Comparison of ENCODE assay signal across 10 mouse cellular contexts in the genomic region with DNA sequence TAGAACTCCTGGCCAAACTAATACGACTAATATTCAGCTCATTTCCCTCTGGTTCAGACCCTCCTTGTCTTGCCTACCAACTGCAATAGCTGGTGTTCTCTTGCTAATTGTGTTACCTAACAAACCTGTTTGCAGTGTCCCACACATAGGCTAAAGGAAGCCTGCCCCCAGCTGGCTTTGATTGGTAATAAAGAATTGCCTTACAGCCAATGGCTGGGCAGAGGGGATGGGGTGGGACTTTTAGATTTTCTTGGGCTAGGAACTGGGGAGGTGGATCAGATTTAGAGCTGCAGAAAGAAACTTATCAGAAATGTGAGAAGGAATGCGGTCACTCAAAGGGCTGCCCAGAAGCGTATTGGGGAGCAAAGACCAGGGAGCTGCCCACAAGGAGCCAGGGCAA. TPM values are rescaled to one million over a fixed set of nuclear protein-coding genes. Genes with fewer than 3 reads are reported as not detected.
A peak's percentile ranks its signal among the peaks of the same experiment; 100 is the strongest.
DNase-seq lines count a peak whose midpoint lies in the region; ATAC-seq and TF ChIP-seq lines count a peak whose summit lies in the region.
"Had no signal": no experiment of that assay in that cellular context is flagged by ENCODE, and none has a peak within 500 bp of the region (broad histone marks: within the 10 kb centered on the region; RNA-seq: fewer than 3 reads in every experiment).

No protein-coding gene starts in this region.

- TF ChIP-seq CTCF in heart, postnatal 0 days (IDR thresholded peaks at IDR 0.05; ENCODE audit: low read depth), result peak; percentile 41
- peak; percentile 9 for TF ChIP-seq CTCF in ES-Bruce4 (IDR thresholded peaks at IDR 0.05; ENCODE audit: low read depth, low read length)

- H3K9ac ChIP-seq in heart, postnatal 0 days (replicated peaks; ENCODE audit: low read depth, low read length), result no peak overlapping the region
- no peak overlapping the region for H3K9ac ChIP-seq in ES-Bruce4 (ENCODE audit: low read depth, poor library complexity, severe bottlenecking)
- no peak overlapping the region for H3K9ac ChIP-seq in liver, embryonic 16.5 days (ENCODE audit: low read depth, low read length)

- no peak; the same call in 1 of the 2 replicates for ATAC-seq in heart, postnatal 0 days (ENCODE audit: insufficient read depth, low read depth)
- peak; percentile 56; the same call in 1 of the 2 replicates for ATAC-seq in liver, embryonic 16.5 days (ENCODE audit: low read depth)

- no peaks in the 10 kb centered on the region for H3K9me3 ChIP-seq in heart, postnatal 0 days (replicated peaks; ENCODE audit: control insufficient read depth, low read length)
- no peaks in the 10 kb centered on the region for H3K9me3 ChIP-seq in ES-Bruce4 (replicated peaks; ENCODE audit: control insufficient read depth, insufficient read depth, low read length, poor library complexity, severe bottlenecking)
- no peaks in the 10 kb centered on the region for H3K9me3 ChIP-seq in liver, embryonic 16.5 days (replicated peaks; ENCODE audit: control insufficient read depth, low read length)
- H3K9me3 ChIP-seq: midbrain, embryonic 10.5 days had no signal

- no peak for DNase-seq in heart, postnatal 0 days (ENCODE audit: low spot score)
- DNase-seq in heart, adult 9 months (ENCODE audit: low spot score in 2 of 2), result no peak
- peak; percentile 21 for DNase-seq in embryo, embryonic 10.5 days (ENCODE audit: low spot score)
- DNase-seq in frontal cortex, postnatal 10 days (ENCODE audit: low spot score in 2 of 2), result no peak
- DNase-seq in MN1 (ENCODE audit: low spot score), result no peak
- no peak for DNase-seq in c-Kit-positive CD71-positive TER-119-positive erythroid progenitor cells, embryonic 14.5 days (ENCODE audit: low spot score)

- H3K4me1 ChIP-seq in heart, postnatal 0 days (ENCODE audit: control insufficient read depth, insufficient read depth), result no peaks in the 10 kb centered on the region; the same call in 1 of the 2 replicates
- H3K4me1 ChIP-seq in ES-Bruce4 (ENCODE audit: control insufficient read depth, insufficient read depth, low read length), result no peaks in the 10 kb centered on the region
- H3K4me1 ChIP-seq in liver, embryonic 16.5 days (ENCODE audit: control insufficient read depth, low read depth, low read length), result peaks cover 3% of the 10 kb centered on the region
- H3K4me1 ChIP-seq: midbrain, embryonic 10.5 days had no signal

- 40% methylated on average over 3 of the region's 3 CpGs for WGBS in heart, postnatal 0 days
- WGBS in liver, embryonic 16.5 days (ENCODE audit: insufficient replicate concordance), result 49% methylated on average over 3 of the region's 3 CpGs

- no peaks in the 10 kb centered on the region for H3K27me3 ChIP-seq in heart, postnatal 0 days (ENCODE audit: control insufficient read depth, insufficient read depth, low read length)
- no peaks in the 10 kb centered on the region for H3K27me3 ChIP-seq in ES-Bruce4 (ENCODE audit: control insufficient read depth, insufficient read depth, low read length, poor library complexity, severe bottlenecking)
- H3K27me3 ChIP-seq in liver, embryonic 16.5 days (ENCODE audit: control insufficient read depth, insufficient read depth, low read depth, low read length), result no peaks in the 10 kb centered on the region

- no peak for TF ChIP-seq POLR2A in ES-Bruce4 (IDR thresholded peaks at IDR 0.05; ENCODE audit: insufficient read depth, low read length)

- TF ChIP-seq EP300 in heart, postnatal 0 days (IDR thresholded peaks at IDR 0.05; ENCODE audit: low read depth), result no peak
- TF ChIP-seq EP300 in ES-Bruce4 (IDR thresholded peaks at IDR 0.05; ENCODE audit: insufficient read depth, low read depth, low read length), result no peak

- H3K27ac ChIP-seq in heart, postnatal 0 days (ENCODE audit: low read depth), result no peak overlapping the region
- H3K27ac ChIP-seq in ES-Bruce4 (ENCODE audit: insufficient read depth, low read length), result 0 out of 2 replicates have a peak overlapping the region, but pooled peaks have one; percentile 3
- H3K27ac ChIP-seq in liver, embryonic 16.5 days (ENCODE audit: low read length), result no peak overlapping the region
- H3K27ac ChIP-seq: midbrain, embryonic 10.5 days had no signal

- H3K36me3 ChIP-seq in heart, postnatal 0 days (replicated peaks; ENCODE audit: control insufficient read depth, insufficient read depth, low read length), result peaks cover 64% of the 10 kb centered on the region
- H3K36me3 ChIP-seq in ES-Bruce4 (ENCODE audit: control insufficient read depth, insufficient read depth, low read length, poor library complexity, severe bottlenecking), result peaks cover 27% of the 10 kb centered on the region
- peaks cover 31% of the 10 kb centered on the region for H3K36me3 ChIP-seq in liver, embryonic 16.5 days (ENCODE audit: control insufficient read depth, insufficient read depth)

- no peak overlapping the region for H3K4me2 ChIP-seq in heart, postnatal 0 days (ENCODE audit: low read depth, low read length)
- H3K4me2 ChIP-seq in liver, embryonic 16.5 days (ENCODE audit: low read depth, low read length), result no peak overlapping the region

- no peak overlapping the region for H3K4me3 ChIP-seq in heart, postnatal 0 days (ENCODE audit: low read depth, low read length)
- H3K4me3 ChIP-seq in ES-Bruce4 (ENCODE audit: low read depth, low read length), result no peak overlapping the region
- H3K4me3 ChIP-seq in liver, embryonic 16.5 days (ENCODE audit: low read depth, low read length), result no peak overlapping the region
- H3K4me3 ChIP-seq: midbrain, embryonic 10.5 days had no signal

RNA-seq across cellular contexts. Expression of a gene that starts 21.0 kb away (rescaled TPM):
- 5.7 and 11.2 TPM in 2 replicates for total RNA-seq in heart, postnatal 0 days (2014; rRNA removed; ENCODE audit: low replicate concordance)
- polyA plus RNA-seq in heart, postnatal 0 days (2015; fragmentation: Nextera tagmentation; extraction: Ambion mirVana), result 12.1 and 13.4 TPM in 2 replicates
- 13.5 and 14.2 TPM in 2 replicates for polyA plus RNA-seq in ES-Bruce4 (2011; ENCODE audit: insufficient read depth, insufficient read length, low read depth, missing spikeins)
- 6.3 and 6.7 TPM in 2 replicates for polyA plus RNA-seq in liver, embryonic 16.5 days (2015; fragmentation: Nextera tagmentation; extraction: Ambion mirVana)

RNA-seq across cellular contexts. Expression of a gene that starts 21.7 kb away (rescaled TPM):
- 44.0 and 52.3 TPM in 2 replicates for total RNA-seq in heart, postnatal 0 days (2014; rRNA removed; ENCODE audit: low replicate concordance)
- polyA plus RNA-seq in heart, postnatal 0 days (2015; fragmentation: Nextera tagmentation; extraction: Ambion mirVana), result 22.4 and 23.5 TPM in 2 replicates
- 93.1 and 97.5 TPM in 2 replicates for polyA plus RNA-seq in ES-Bruce4 (2011; ENCODE audit: insufficient read depth, insufficient read length, low read depth, missing spikeins)
- polyA plus RNA-seq in liver, embryonic 16.5 days (2015; fragmentation: Nextera tagmentation; extraction: Ambion mirVana), result 17.5 and 17.6 TPM in 2 replicates

RNA-seq across cellular contexts. Expression of a gene that starts 21.8 kb away (rescaled TPM):
- total RNA-seq in heart, postnatal 0 days (2014; rRNA removed; ENCODE audit: low replicate concordance), result 1.8 and 5.7 TPM in 2 replicates
- polyA plus RNA-seq in heart, postnatal 0 days (2015; fragmentation: Nextera tagmentation; extraction: Ambion mirVana), result 17.2 and 20.5 TPM in 2 replicates
- 23.6 and 26.6 TPM in 2 replicates for polyA plus RNA-seq in ES-Bruce4 (2011; ENCODE audit: insufficient read depth, insufficient read length, low read depth, missing spikeins)
- 10.1 and 13.0 TPM in 2 replicates for polyA plus RNA-seq in liver, embryonic 16.5 days (2015; fragmentation: Nextera tagmentation; extraction: Ambion mirVana)

RNA-seq across cellular contexts. Expression of a gene that starts 21.9 kb away (rescaled TPM):
- not detected in 2 replicates for total RNA-seq in heart, postnatal 0 days (2014; rRNA removed; ENCODE audit: low replicate concordance)
- polyA plus RNA-seq in heart, postnatal 0 days (2015; fragmentation: Nextera tagmentation; extraction: Ambion mirVana), result not detected in 2 replicates
- not detected in 2 replicates for polyA plus RNA-seq in ES-Bruce4 (2011; ENCODE audit: insufficient read depth, insufficient read length, low read depth, missing spikeins)
- not detected in 2 replicates for polyA plus RNA-seq in liver, embryonic 16.5 days (2015; fragmentation: Nextera tagmentation; extraction: Ambion mirVana)
- total RNA-seq: heart, adult 18-20 months had no signal
- polyA plus RNA-seq: midbrain, embryonic 10.5 days had no signal

RNA-seq across cellular contexts. Expression of a gene that starts 35.9 kb away (rescaled TPM):
- 2.6 and 9.3 TPM in 2 replicates for total RNA-seq in heart, postnatal 0 days (2014; rRNA removed; ENCODE audit: low replicate concordance)
- 7.7 and 10.0 TPM in 2 replicates for polyA plus RNA-seq in heart, postnatal 0 days (2015; fragmentation: Nextera tagmentation; extraction: Ambion mirVana)
- polyA plus RNA-seq in ES-Bruce4 (2011; ENCODE audit: insufficient read depth, insufficient read length, low read depth, missing spikeins), result 6.3 TPM in 2 replicates
- polyA plus RNA-seq in liver, embryonic 16.5 days (2015; fragmentation: Nextera tagmentation; extraction: Ambion mirVana), result 4.6 and 4.7 TPM in 2 replicates
